Mouse (Mus musculus): ENCODE data around the gene Leng9. TPM values are rescaled to one million over a fixed set of nuclear protein-coding genes. Genes with fewer than 3 reads are reported as not detected.

Gene Leng9
- total and polyA plus RNA-seq, 2 experiments from 2014 or later: 4.7 to 4.9 TPM

GRCm38 (mm10) chr7:4119976-4120921, 29.9 kb downstream of the Leng9 start:
- WGBS: 3% methylated on average over 18 of the region's 19 CpGs
- H3K27me3 ChIP-seq (ENCODE audit: insufficient read depth, low read length): no peaks in the 10 kb centered on the region
- peak overlapping the region; percentile 81 for H3K4me3 ChIP-seq (ENCODE audit: low read depth, low read length)
- ATAC-seq (ENCODE audit: low FRiP score): 0 out of 2 replicates have a peak, but pooled peaks have one; percentile 1
- H3K27ac ChIP-seq (ENCODE audit: low read depth, low read length): peak overlapping the region; percentile 83
- DNase-seq (ENCODE audit: low spot score): peak; percentile 74
- H3K9me3 ChIP-seq (ENCODE audit: low read length): no peaks in the 10 kb centered on the region
- H3K4me1 ChIP-seq (ENCODE audit: insufficient read depth, low read length): peaks cover 17% of the 10 kb centered on the region
- peak overlapping the region; percentile 81 for H3K4me2 ChIP-seq (ENCODE audit: low read depth, low read length, poor library complexity, severe bottlenecking)
- no peak for TF ChIP-seq CTCF (IDR thresholded peaks at IDR 0.05)
- H3K36me3 ChIP-seq (ENCODE audit: insufficient read depth, low read length): no peaks in the 10 kb centered on the region
- H3K9ac ChIP-seq (replicated peaks; ENCODE audit: low read length, poor library complexity, severe bottlenecking): peak overlapping the region; percentile 98

GRCm38 (mm10) chr7:4119344-4119902, 30.8 kb downstream of the Leng9 start, which contains the start of gene Ttyh1:
Ttyh1 (plus strand) TSS chr7:4119408.
- Histone ChIP-seq H3K4me3 (ENCODE audit: low read depth, low read length) (peak within 1 kb of the TSS; percentile 81), H3K36me3 (ENCODE audit: insufficient read depth, low read length) (no peaks in the 10 kb centered on the region), H3K27me3 (ENCODE audit: insufficient read depth, low read length) (no peaks in the 10 kb centered on the region), H3K9ac (replicated peaks; ENCODE audit: low read length, poor library complexity, severe bottlenecking) (peak within 1 kb of the TSS; percentile 98), H3K4me2 (ENCODE audit: low read depth, low read length, poor library complexity, severe bottlenecking) (peak within 1 kb of the TSS; percentile 81), H3K9me3 (ENCODE audit: low read length) (no peaks in the 10 kb centered on the region), H3K27ac (ENCODE audit: low read depth, low read length) (peak within 1 kb of the TSS; percentile 83), H3K4me1 (ENCODE audit: insufficient read depth, low read length) (peaks cover 13% of the 10 kb centered on the region)
- under 1% methylated on average over 28 of the region's 37 CpGs for WGBS
- peak; percentile 83 for TF ChIP-seq CTCF (IDR thresholded peaks at IDR 0.05)
- DNase-seq (ENCODE audit: low spot score) (peak; percentile 72), ATAC-seq (ENCODE audit: low FRiP score) (peak; percentile 38)

GRCm38 (mm10) chr7:4117050-4117814, 32.9 kb downstream of the Leng9 start:
- ATAC-seq (ENCODE audit: low FRiP score): no peak
- no peak overlapping the region for H3K9ac ChIP-seq (replicated peaks; ENCODE audit: low read length, poor library complexity, severe bottlenecking)
- H3K4me3 ChIP-seq (ENCODE audit: low read depth, low read length): no peak overlapping the region
- no peaks in the 10 kb centered on the region for H3K36me3 ChIP-seq (ENCODE audit: insufficient read depth, low read length)
- H3K27me3 ChIP-seq (ENCODE audit: insufficient read depth, low read length): no peaks in the 10 kb centered on the region
- no peaks in the 10 kb centered on the region for H3K9me3 ChIP-seq (ENCODE audit: low read length)
- H3K27ac ChIP-seq (ENCODE audit: low read depth, low read length): no peak overlapping the region
- TF ChIP-seq CTCF (IDR thresholded peaks at IDR 0.05): no peak
- DNase-seq (ENCODE audit: low spot score): no peak
- H3K4me2 ChIP-seq (ENCODE audit: low read depth, low read length, poor library complexity, severe bottlenecking): no peak overlapping the region
- peaks cover 3% of the 10 kb centered on the region; the same call in 1 of the 2 replicates for H3K4me1 ChIP-seq (ENCODE audit: insufficient read depth, low read length)
- 66% methylated on average over 8 of the region's 8 CpGs for WGBS

- H3K9ac ChIP-seq (replicated peaks; ENCODE audit: low read length, poor library complexity, severe bottlenecking): no peak overlapping the region
- H3K27ac ChIP-seq (ENCODE audit: low read depth, low read length): 0 out of 2 replicates have a peak overlapping the region, but pooled peaks have one; percentile 18
- TF ChIP-seq CTCF (IDR thresholded peaks at IDR 0.05): no peak
- H3K4me2 ChIP-seq (ENCODE audit: low read depth, low read length, poor library complexity, severe bottlenecking): no peak overlapping the region
- WGBS: 44% methylated on average over 3 of the region's 3 CpGs
- no peak overlapping the region for H3K4me3 ChIP-seq (ENCODE audit: low read depth, low read length)
- no peaks in the 10 kb centered on the region for H3K27me3 ChIP-seq (ENCODE audit: insufficient read depth, low read length)
- no peak for ATAC-seq (ENCODE audit: low FRiP score)
- H3K36me3 ChIP-seq (ENCODE audit: insufficient read depth, low read length): no peaks in the 10 kb centered on the region
- no peaks in the 10 kb centered on the region for H3K4me1 ChIP-seq (ENCODE audit: insufficient read depth, low read length)
- no peaks in the 10 kb centered on the region for H3K9me3 ChIP-seq (ENCODE audit: low read length)
- DNase-seq (ENCODE audit: low spot score): peak; percentile 54
Observed at GRCm38 (mm10) chr7:4111766-4112165, 38.4 kb downstream of the Leng9 start.

GRCm38 (mm10) chr7:4103411-4103810, 46.8 kb downstream of the Leng9 start:
- DNase-seq (ENCODE audit: low spot score): peak; percentile 72
- TF ChIP-seq CTCF (IDR thresholded peaks at IDR 0.05): peak; percentile 81
- Histone ChIP-seq H3K9me3 (ENCODE audit: low read length) (no peaks in the 10 kb centered on the region), H3K4me2 (ENCODE audit: low read depth, low read length, poor library complexity, severe bottlenecking) (no peak overlapping the region), H3K27ac (ENCODE audit: low read depth, low read length) (no peak overlapping the region), H3K27me3 (ENCODE audit: insufficient read depth, low read length) (no peaks in the 10 kb centered on the region), H3K36me3 (ENCODE audit: insufficient read depth, low read length) (no peaks in the 10 kb centered on the region), H3K4me1 (ENCODE audit: insufficient read depth, low read length) (no peaks in the 10 kb centered on the region), H3K9ac (replicated peaks; ENCODE audit: low read length, poor library complexity, severe bottlenecking) (no peak overlapping the region), H3K4me3 (ENCODE audit: low read depth, low read length) (no peak overlapping the region)
- ATAC-seq (ENCODE audit: low FRiP score): no peak; the same call in 1 of the 2 replicates
- WGBS: 14% methylated on average over 4 of the region's 4 CpGs

Measured in midbrain, postnatal 0 days (tissue).